Mouse (Mus musculus) forebrain, postnatal 0 days (tissue): ENCODE data around the gene Cers6. TPM values are rescaled to one million over a fixed set of nuclear protein-coding genes. Genes with fewer than 3 reads are reported as not detected.

Experiments used
- ATAC-seq: fragments of 200-750 bp; cut with Nextera tagmentation; 2 replicates; pipeline ENCODE4 v1.8.0; 2017; ENCODE audit warnings: mild to moderate bottlenecking, moderate library complexity
- DNase-seq: peaks from one replicate; pipeline ENCODE4 v3.0.0-alpha.2; 2015
- H3K27ac ChIP-seq: fragments of 300-500 bp; sonication (generic); 2 replicates; pipeline ENCODE4 v1.5.1; 2014; ENCODE audit warnings: low read depth, mild to moderate bottlenecking, antibody characterized with exemption, low read length, moderate library complexity, mixed read lengths
- H3K27me3 ChIP-seq: fragments of 300-500 bp; sonication (generic); 2 replicates; pipeline ENCODE4 v1.6.1; 2014; ENCODE audit warnings: mild to moderate bottlenecking, low read length, mixed read lengths; ENCODE audit not compliant: insufficient read depth
- H3K36me3 ChIP-seq: fragments of 300-500 bp; sonication (generic); 2 replicates; pipeline ENCODE4 v1.6.1; 2014; ENCODE audit warnings: mild to moderate bottlenecking, moderate library complexity; ENCODE audit not compliant: insufficient read depth
- H3K4me1 ChIP-seq: fragments of 300-500 bp; sonication (generic); 2 replicates; pipeline ENCODE4 v1.6.1; 2014; ENCODE audit warnings: antibody characterized with exemption; ENCODE audit not compliant: insufficient read depth
- H3K4me2 ChIP-seq: fragments of 300-500 bp; sonication (generic); 2 replicates; pipeline ENCODE4 v1.6.1; 2014; ENCODE audit warnings: low read depth, mild to moderate bottlenecking, moderate library complexity
- H3K4me3 ChIP-seq: fragments of 300-500 bp; sonication (generic); 2 replicates; pipeline ENCODE4 v1.5.1; 2014; ENCODE audit warnings: low read depth, low read length, mixed read lengths
- H3K9ac ChIP-seq: fragments of 300-500 bp; sonication (generic); 2 replicates; pipeline ENCODE4 v1.6.1; 2014; ENCODE audit warnings: mild to moderate bottlenecking
- H3K9me3 ChIP-seq: fragments of 300-500 bp; sonication (generic); 2 replicates; pipeline ENCODE4 v1.6.1; 2016; ENCODE audit warnings: low read length
- CTCF ChIP-seq: sonication (generic); IDR thresholded peaks from 2 replicates; pipeline ENCODE4 v1.5.1; 2016; ENCODE audit warnings: antibody characterized with exemption, control low read depth, low read depth
- WGBS: fragments of 180-500 bp; shearing (Covaris S2); extraction: QIAGEN DNeasy Blood & Tissue Kit; methylation state at CpG from one replicate; pipeline ENCODE4 v1.1.7; 2014; 5-methylcytosine and 5-hydroxymethylcytosine counted together
- polyA plus RNA-seq: library from polyadenylated mRNA; unstranded; fragments of >200 nt; fragmentation: Nextera tagmentation; extraction: Ambion mirVana; gene quantifications from 2 replicates; pipeline ENCODE4 v1.2.1, GENCODE M21; 2015
- total RNA-seq: library from RNA; depleted of rRNA; stranded (reverse); fragments of >200 nt; gene quantifications from 2 replicates; pipeline ENCODE4 v1.2.3, GENCODE M21; 2014

Cers6 gene
- total and polyA plus RNA-seq, 2 experiments from 2014 or later = 26.7 to 81.7 TPM

- DNase-seq = no peak
- no peaks in the 10 kb centered on the region for H3K9me3 ChIP-seq
These were observed 154.6 kb downstream of the Cers6 start for GRCm38 (mm10) chr2:69015822-69016221.

GRCm38 (mm10) chr2:69019026-69019565 lies 157.9 kb downstream of the Cers6 start:
- no peaks in the 10 kb centered on the region for H3K27me3 ChIP-seq
- WGBS = 91% methylated on average over 13 of the region's 13 CpGs
- no peak overlapping the region for H3K27ac ChIP-seq
- no peaks in the 10 kb centered on the region for H3K9me3 ChIP-seq
- no peaks in the 10 kb centered on the region for H3K4me1 ChIP-seq
- no peak overlapping the region for H3K4me2 ChIP-seq
- TF ChIP-seq CTCF = no peak
- H3K9ac ChIP-seq = no peak overlapping the region
- H3K4me3 ChIP-seq = no peak overlapping the region
- DNase-seq = no peak
- ATAC-seq = no peak
- H3K36me3 ChIP-seq = no peaks in the 10 kb centered on the region

More at GRCm38 (mm10) chr2:69015822-69016221, 154.6 kb downstream of the Cers6 start:
- WGBS = 82% methylated on average over 5 of the region's 5 CpGs
- Histone ChIP-seq H3K36me3 (no peaks in the 10 kb centered on the region), H3K4me3 (no peak overlapping the region), H3K9ac (no peak overlapping the region), H3K4me2 (no peak overlapping the region), H3K27ac (no peak overlapping the region), H3K4me1 (peaks cover 6% of the 10 kb centered on the region), H3K27me3 (no peaks in the 10 kb centered on the region)
- no peak for TF ChIP-seq CTCF
- ATAC-seq = 0 out of 2 replicates have a peak, but pooled peaks have one; percentile 30

- no peak for TF ChIP-seq CTCF
- Histone ChIP-seq H3K27ac (no peak overlapping the region), H3K4me3 (no peak overlapping the region), H3K9me3 (no peaks in the 10 kb centered on the region), H3K4me2 (no peak overlapping the region), H3K4me1 (no peaks in the 10 kb centered on the region), H3K27me3 (no peaks in the 10 kb centered on the region), H3K36me3 (no peaks in the 10 kb centered on the region), H3K9ac (no peak overlapping the region)
- ATAC-seq (no peak), DNase-seq (no peak)
- 82% methylated on average over 6 of the region's 6 CpGs for WGBS
These were observed 158.7 kb downstream of the Cers6 start for GRCm38 (mm10) chr2:69019821-69020489.

GRCm38 (mm10) chr2:69020636-69021310 lies 159.5 kb downstream of the Cers6 start:
- Histone ChIP-seq H3K9ac (no peak overlapping the region), H3K27me3 (no peaks in the 10 kb centered on the region), H3K9me3 (no peaks in the 10 kb centered on the region), H3K4me1 (no peaks in the 10 kb centered on the region), H3K27ac (0 out of 2 replicates have a peak overlapping the region, but pooled peaks have one; percentile 0), H3K4me2 (no peak overlapping the region), H3K4me3 (no peak overlapping the region), H3K36me3 (no peaks in the 10 kb centered on the region)
- ATAC-seq (peak; percentile 58), DNase-seq (no peak)
- TF ChIP-seq CTCF = no peak
- 84% methylated on average over 4 of the region's 4 CpGs for WGBS

- ATAC-seq = no peak
- WGBS = 48% methylated on average over 4 of the region's 4 CpGs
- Histone ChIP-seq H3K4me3 (no peak overlapping the region), H3K27ac (no peak overlapping the region), H3K9me3 (no peaks in the 10 kb centered on the region), H3K27me3 (no peaks in the 10 kb centered on the region), H3K36me3 (no peaks in the 10 kb centered on the region), H3K4me1 (no peaks in the 10 kb centered on the region), H3K9ac (no peak overlapping the region), H3K4me2 (no peak overlapping the region)
- no peak for DNase-seq
- TF ChIP-seq CTCF = no peak
These were observed 160.3 kb downstream of the Cers6 start for GRCm38 (mm10) chr2:69021516-69021915.

- TF ChIP-seq CTCF = no peak
- H3K4me3 ChIP-seq = no peak overlapping the region
- 68% methylated on average over 2 of the region's 2 CpGs for WGBS
- H3K36me3 ChIP-seq = no peaks in the 10 kb centered on the region
- DNase-seq (no peak), ATAC-seq (0 out of 2 replicates have a peak, but pooled peaks have one; percentile 23)
- H3K27me3 ChIP-seq = no peaks in the 10 kb centered on the region
- H3K4me2 ChIP-seq = no peak overlapping the region
- H3K9ac ChIP-seq = no peak overlapping the region
- H3K4me1 ChIP-seq = no peaks in the 10 kb centered on the region
- no peak overlapping the region for H3K27ac ChIP-seq
- no peaks in the 10 kb centered on the region for H3K9me3 ChIP-seq
These were observed 163.6 kb downstream of the Cers6 start for GRCm38 (mm10) chr2:69024856-69025255.

GRCm38 (mm10) chr2:69032562-69032961 lies 171.3 kb downstream of the Cers6 start:
- no peak for DNase-seq
- no peak overlapping the region for H3K9ac ChIP-seq
- no peaks in the 10 kb centered on the region for H3K4me1 ChIP-seq
- WGBS = 75% methylated on average over 2 of the region's 2 CpGs
- H3K27ac ChIP-seq = no peak overlapping the region
- no peak for TF ChIP-seq CTCF
- H3K27me3 ChIP-seq = no peaks in the 10 kb centered on the region
- H3K9me3 ChIP-seq = no peaks in the 10 kb centered on the region
- H3K36me3 ChIP-seq = no peaks in the 10 kb centered on the region
- H3K4me3 ChIP-seq = no peak overlapping the region
- no peak overlapping the region for H3K4me2 ChIP-seq
- ATAC-seq = no peak
